Mouse (Mus musculus): Measurements from ENCODE around the gene Defa36. TPM values are rescaled to one million over a fixed set of nuclear protein-coding genes. Genes with fewer than 3 reads are reported as not detected.
"Not testable (repeated sequence)": the region's sequence is repeated elsewhere in the genome, so short reads cannot be mapped to it uniquely, and the experiment has no call there.

Defa36 gene
- polyA plus RNA-seq (2017; shearing (Covaris generic)), result not detected

DNA sequence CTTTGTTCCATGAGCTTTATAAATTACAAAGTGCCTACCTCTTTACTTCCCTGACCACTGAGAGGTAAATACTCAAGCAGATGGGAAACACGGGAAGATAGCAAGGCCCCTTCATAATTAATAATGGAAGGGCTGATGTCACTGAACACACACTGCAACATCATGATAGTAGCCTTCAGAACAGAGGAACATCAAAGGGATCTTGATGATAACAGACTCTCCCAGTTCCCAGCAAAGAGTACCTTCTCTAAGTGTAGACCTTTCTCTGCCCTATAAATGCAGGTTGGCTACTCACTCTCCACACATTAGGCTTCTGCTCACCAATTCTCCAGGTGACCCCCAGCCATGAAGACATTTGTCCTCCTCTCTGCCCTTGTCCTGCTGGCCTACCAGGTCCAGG, at the start of gene Defa36:
Gene Defa36, plus strand, starts transcription at position 301 of the 400 bp plus-strand sequence.
- not testable (repeated sequence) for ATAC-seq

DNA sequence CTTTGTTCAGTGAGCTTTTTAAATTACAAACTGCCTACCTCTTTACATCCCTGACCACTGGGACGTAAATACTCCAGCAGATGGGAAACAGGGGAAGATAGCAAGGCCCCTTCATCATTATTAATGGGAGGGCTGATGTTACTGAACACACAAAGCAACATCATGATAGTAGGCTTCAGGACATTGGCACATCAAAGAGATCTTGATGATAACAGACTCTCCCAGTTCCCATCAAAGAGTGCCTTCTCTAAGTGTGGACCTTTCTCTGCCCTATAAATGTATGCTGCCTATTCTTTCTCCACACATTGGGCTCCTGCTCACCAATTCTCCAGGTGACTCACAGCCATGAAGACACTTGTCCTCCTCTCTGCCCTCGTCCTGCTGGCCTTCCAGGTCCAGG, 49.0 kb upstream of the Defa36 start, which contains the start of gene Defa2:
Gene Defa2, plus strand, starts transcription at position 301 of the 400 bp plus-strand sequence.
- ATAC-seq, result not testable (repeated sequence)

DNA sequence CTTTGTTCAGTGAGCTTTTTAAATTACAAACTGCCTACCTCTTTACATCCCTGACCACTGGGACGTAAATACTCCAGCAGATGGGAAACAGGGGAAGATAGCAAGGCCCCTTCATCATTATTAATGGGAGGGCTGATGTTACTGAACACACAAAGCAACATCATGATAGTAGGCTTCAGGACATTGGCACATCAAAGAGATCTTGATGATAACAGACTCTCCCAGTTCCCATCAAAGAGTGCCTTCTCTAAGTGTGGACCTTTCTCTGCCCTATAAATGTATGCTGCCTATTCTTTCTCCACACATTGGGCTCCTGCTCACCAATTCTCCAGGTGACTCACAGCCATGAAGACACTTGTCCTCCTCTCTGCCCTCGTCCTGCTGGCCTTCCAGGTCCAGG, 35.7 kb upstream of the Defa36 start, which contains the start of gene Defa33:
Gene Defa33, plus strand, starts transcription at position 301 of the 400 bp plus-strand sequence.
- not testable (repeated sequence) for ATAC-seq

DNA sequence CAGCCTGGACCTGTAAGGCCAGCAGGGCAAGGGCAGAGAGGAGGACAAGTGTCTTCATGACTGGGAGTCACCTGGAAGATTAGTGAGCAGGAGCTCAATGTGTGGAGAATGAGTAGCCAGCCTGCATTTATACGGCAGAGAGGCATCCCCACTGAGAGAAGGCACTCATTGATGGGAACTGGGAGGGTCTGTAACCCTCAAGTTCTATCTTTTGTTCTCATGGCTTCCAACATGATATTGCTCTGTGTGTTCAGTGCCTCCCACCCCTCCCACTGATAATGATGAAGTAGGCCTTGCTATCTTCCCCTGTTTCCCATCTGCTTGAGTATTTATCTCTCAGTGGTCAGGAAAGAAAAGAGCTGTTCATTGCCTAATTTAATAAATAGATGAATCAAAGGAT, 29.2 kb downstream of the Defa36 start, which contains the start of gene Gm7849:
Gene Gm7849, minus strand, starts transcription at position 101 of the 400 bp plus-strand sequence.
- not testable (repeated sequence) for ATAC-seq

Other genes with a start within 250 kb of the Defa36 start
- gene Defa31, start 235.8 kb upstream of the Defa36 start, polyA plus RNA-seq (2017; shearing (Covaris generic)), result not detected
- gene Gm15293, start 225.8 kb upstream of the Defa36 start, polyA plus RNA-seq (2017; shearing (Covaris generic)), result not detected
- not detected for gene Gm15292, start 177.7 kb upstream of the Defa36 start, polyA plus RNA-seq (2017; shearing (Covaris generic))
- not detected for gene Defa27, start 111.9 kb upstream of the Defa36 start, polyA plus RNA-seq (2017; shearing (Covaris generic))
- gene Defa29, start 100.4 kb upstream of the Defa36 start, polyA plus RNA-seq (2017; shearing (Covaris generic)), result not detected
- not detected for gene Defa2, start 48.9 kb upstream of the Defa36 start, polyA plus RNA-seq (2017; shearing (Covaris generic))
- not detected for gene Defa33, start 35.6 kb upstream of the Defa36 start, polyA plus RNA-seq (2017; shearing (Covaris generic))
- gene Gm7849, start 29.1 kb downstream of the Defa36 start, polyA plus RNA-seq (2017; shearing (Covaris generic)), result not detected
- gene Defa20, start 81.8 kb downstream of the Defa36 start, polyA plus RNA-seq (2017; shearing (Covaris generic)), result not detected
- gene Defa32, start 101.6 kb downstream of the Defa36 start, polyA plus RNA-seq (2017; shearing (Covaris generic)), result not detected
- not detected for gene Defa37, start 138.0 kb downstream of the Defa36 start, polyA plus RNA-seq (2017; shearing (Covaris generic))
- not detected for gene Defa28, start 155.6 kb downstream of the Defa36 start, polyA plus RNA-seq (2017; shearing (Covaris generic))
- not detected for gene Gm7861, start 167.1 kb downstream of the Defa36 start, polyA plus RNA-seq (2017; shearing (Covaris generic))
- gene Defa26, start 190.8 kb downstream of the Defa36 start, polyA plus RNA-seq (2017; shearing (Covaris generic)), result not detected
- gene Defa17, start 228.4 kb downstream of the Defa36 start, polyA plus RNA-seq (2017; shearing (Covaris generic)), result not detected
- not detected for gene Defa34, start 238.4 kb downstream of the Defa36 start, polyA plus RNA-seq (2017; shearing (Covaris generic))